Mouse (Mus musculus): ENCODE results near the gene Fhit. TPM values are rescaled to one million over a fixed set of nuclear protein-coding genes. Genes with fewer than 3 reads are reported as not detected.
A peak's percentile ranks its signal among the peaks of the same experiment; 100 is the strongest.

Gene Fhit
- polyA plus RNA-seq, 1 experiment from 2014 or later, result 7.6 TPM

- Histone ChIP-seq H3K36me3 (ENCODE audit: control insufficient read depth, insufficient read depth) (no peaks in the 10 kb centered on the region), H3K4me2 (ENCODE audit: low read length) (no peak overlapping the region), H3K9ac (replicated peaks; ENCODE audit: low read depth, low read length) (no peak overlapping the region), H3K27ac (ENCODE audit: low read length) (no peak overlapping the region), H3K4me3 (replicated peaks; ENCODE audit: low read length) (no peak overlapping the region), H3K4me1 (replicated peaks; ENCODE audit: control insufficient read depth, insufficient read depth, low read length) (peaks cover 3% of the 10 kb centered on the region), H3K9me3 (ENCODE audit: control insufficient read depth, low read length) (no peaks in the 10 kb centered on the region), H3K27me3 (replicated peaks; ENCODE audit: control insufficient read depth, insufficient read depth, low read length) (no peaks in the 10 kb centered on the region)
- 83% methylated on average over 7 of the region's 7 CpGs for WGBS
- ATAC-seq, result no peak
These were observed 1552.7 kb downstream of the Fhit start for GRCm38 (mm10) chr14:9609120-9609519.

GRCm38 (mm10) chr14:9606584-9607377 is 1555.1 kb downstream of the Fhit start:
- 45% methylated on average over 12 of the region's 12 CpGs for WGBS
- H3K4me2 ChIP-seq (ENCODE audit: low read length), result no peak overlapping the region

GRCm38 (mm10) chr14:9600271-9600670 is 1561.6 kb downstream of the Fhit start:
- H3K36me3 ChIP-seq (ENCODE audit: control insufficient read depth, insufficient read depth), result no peaks in the 10 kb centered on the region
- H3K27ac ChIP-seq (ENCODE audit: low read length), result no peak overlapping the region
- H3K27me3 ChIP-seq (replicated peaks; ENCODE audit: control insufficient read depth, insufficient read depth, low read length), result no peaks in the 10 kb centered on the region
- H3K9ac ChIP-seq (replicated peaks; ENCODE audit: low read depth, low read length), result no peak overlapping the region
- no peaks in the 10 kb centered on the region for H3K9me3 ChIP-seq (ENCODE audit: control insufficient read depth, low read length)
- no peak overlapping the region for H3K4me3 ChIP-seq (replicated peaks; ENCODE audit: low read length)
- ATAC-seq, result peak; percentile 65
- H3K4me2 ChIP-seq (ENCODE audit: low read length), result no peak overlapping the region
- no peaks in the 10 kb centered on the region for H3K4me1 ChIP-seq (replicated peaks; ENCODE audit: control insufficient read depth, insufficient read depth, low read length)

More at GRCm38 (mm10) chr14:9606584-9607377, 1555.1 kb downstream of the Fhit start:
- H3K9ac ChIP-seq (replicated peaks; ENCODE audit: low read depth, low read length), result no peak overlapping the region
- no peak overlapping the region for H3K27ac ChIP-seq (ENCODE audit: low read length)
- H3K4me3 ChIP-seq (replicated peaks; ENCODE audit: low read length), result no peak overlapping the region
- peaks cover 3% of the 10 kb centered on the region for H3K4me1 ChIP-seq (replicated peaks; ENCODE audit: control insufficient read depth, insufficient read depth, low read length)
- no peaks in the 10 kb centered on the region for H3K36me3 ChIP-seq (ENCODE audit: control insufficient read depth, insufficient read depth)
- peak; percentile 66 for ATAC-seq
- no peaks in the 10 kb centered on the region for H3K9me3 ChIP-seq (ENCODE audit: control insufficient read depth, low read length)
- no peaks in the 10 kb centered on the region for H3K27me3 ChIP-seq (replicated peaks; ENCODE audit: control insufficient read depth, insufficient read depth, low read length)

- H3K9ac ChIP-seq (replicated peaks; ENCODE audit: low read depth, low read length), result no peak overlapping the region
- no peaks in the 10 kb centered on the region for H3K9me3 ChIP-seq (ENCODE audit: control insufficient read depth, low read length)
These were observed 1564.3 kb downstream of the Fhit start for GRCm38 (mm10) chr14:9597460-9597977.

GRCm38 (mm10) chr14:9589121-9589520 is 1572.7 kb downstream of the Fhit start:
- Histone ChIP-seq H3K27ac (ENCODE audit: low read length) (no peak overlapping the region), H3K9ac (replicated peaks; ENCODE audit: low read depth, low read length) (no peak overlapping the region), H3K4me3 (replicated peaks; ENCODE audit: low read length) (no peak overlapping the region), H3K4me2 (ENCODE audit: low read length) (no peak overlapping the region), H3K9me3 (ENCODE audit: control insufficient read depth, low read length) (no peaks in the 10 kb centered on the region), H3K4me1 (replicated peaks; ENCODE audit: control insufficient read depth, insufficient read depth, low read length) (no peaks in the 10 kb centered on the region), H3K27me3 (replicated peaks; ENCODE audit: control insufficient read depth, insufficient read depth, low read length) (no peaks in the 10 kb centered on the region), H3K36me3 (ENCODE audit: control insufficient read depth, insufficient read depth) (no peaks in the 10 kb centered on the region)
- ATAC-seq, result no peak
- WGBS, result 89% methylated on average over 1 of the region's 1 CpGs

More at GRCm38 (mm10) chr14:9597460-9597977, 1564.3 kb downstream of the Fhit start:
- no peaks in the 10 kb centered on the region for H3K27me3 ChIP-seq (replicated peaks; ENCODE audit: control insufficient read depth, insufficient read depth, low read length)
- no peak overlapping the region for H3K4me3 ChIP-seq (replicated peaks; ENCODE audit: low read length)
- peak; percentile 54; the same call in 1 of the 2 replicates for ATAC-seq
- H3K27ac ChIP-seq (ENCODE audit: low read length), result no peak overlapping the region
- no peak overlapping the region for H3K4me2 ChIP-seq (ENCODE audit: low read length)
- no peaks in the 10 kb centered on the region for H3K4me1 ChIP-seq (replicated peaks; ENCODE audit: control insufficient read depth, insufficient read depth, low read length)
- 8% methylated on average over 5 of the region's 5 CpGs for WGBS
- no peaks in the 10 kb centered on the region for H3K36me3 ChIP-seq (ENCODE audit: control insufficient read depth, insufficient read depth)

GRCm38 (mm10) chr14:9587900-9588299 is 1573.9 kb downstream of the Fhit start:
- H3K4me3 ChIP-seq (replicated peaks; ENCODE audit: low read length), result no peak overlapping the region
- WGBS, result 57% methylated on average over 4 of the region's 4 CpGs
- no peak overlapping the region for H3K9ac ChIP-seq (replicated peaks; ENCODE audit: low read depth, low read length)
- H3K4me1 ChIP-seq (replicated peaks; ENCODE audit: control insufficient read depth, insufficient read depth, low read length), result no peaks in the 10 kb centered on the region
- ATAC-seq, result no peak
- no peak overlapping the region for H3K27ac ChIP-seq (ENCODE audit: low read length)
- H3K36me3 ChIP-seq (ENCODE audit: control insufficient read depth, insufficient read depth), result no peaks in the 10 kb centered on the region
- H3K27me3 ChIP-seq (replicated peaks; ENCODE audit: control insufficient read depth, insufficient read depth, low read length), result no peaks in the 10 kb centered on the region
- H3K4me2 ChIP-seq (ENCODE audit: low read length), result no peak overlapping the region
- H3K9me3 ChIP-seq (ENCODE audit: control insufficient read depth, low read length), result no peaks in the 10 kb centered on the region

GRCm38 (mm10) chr14:9583227-9584155 is 1578.3 kb downstream of the Fhit start:
- Histone ChIP-seq H3K4me1 (replicated peaks; ENCODE audit: control insufficient read depth, insufficient read depth, low read length) (no peaks in the 10 kb centered on the region), H3K4me2 (ENCODE audit: low read length) (no peak overlapping the region), H3K9ac (replicated peaks; ENCODE audit: low read depth, low read length) (no peak overlapping the region), H3K27me3 (replicated peaks; ENCODE audit: control insufficient read depth, insufficient read depth, low read length) (no peaks in the 10 kb centered on the region), H3K9me3 (ENCODE audit: control insufficient read depth, low read length) (no peaks in the 10 kb centered on the region), H3K4me3 (replicated peaks; ENCODE audit: low read length) (no peak overlapping the region), H3K36me3 (ENCODE audit: control insufficient read depth, insufficient read depth) (no peaks in the 10 kb centered on the region), H3K27ac (ENCODE audit: low read length) (no peak overlapping the region)
- 76% methylated on average over 8 of the region's 8 CpGs for WGBS
- ATAC-seq, result no peak

- H3K4me3 ChIP-seq (replicated peaks; ENCODE audit: low read length), result no peak overlapping the region
- H3K9ac ChIP-seq (replicated peaks; ENCODE audit: low read depth, low read length), result no peak overlapping the region
- no peak for ATAC-seq
- no peak overlapping the region for H3K27ac ChIP-seq (ENCODE audit: low read length)
- H3K36me3 ChIP-seq (ENCODE audit: control insufficient read depth, insufficient read depth), result no peaks in the 10 kb centered on the region
- H3K4me1 ChIP-seq (replicated peaks; ENCODE audit: control insufficient read depth, insufficient read depth, low read length), result peaks cover 11% of the 10 kb centered on the region
- H3K27me3 ChIP-seq (replicated peaks; ENCODE audit: control insufficient read depth, insufficient read depth, low read length), result no peaks in the 10 kb centered on the region
- no peaks in the 10 kb centered on the region for H3K9me3 ChIP-seq (ENCODE audit: control insufficient read depth, low read length)
- H3K4me2 ChIP-seq (ENCODE audit: low read length), result no peak overlapping the region
- WGBS, result 10% methylated on average over 5 of the region's 5 CpGs
These were observed 1605.5 kb downstream of the Fhit start for GRCm38 (mm10) chr14:9556333-9556732.

- H3K27ac ChIP-seq (ENCODE audit: low read length), result no peak overlapping the region
- WGBS, result 18% methylated on average over 6 of the region's 6 CpGs
- H3K4me1 ChIP-seq (replicated peaks; ENCODE audit: control insufficient read depth, insufficient read depth, low read length), result peaks cover 11% of the 10 kb centered on the region
- peak; percentile 15; the same call in 1 of the 2 replicates for ATAC-seq
- H3K9ac ChIP-seq (replicated peaks; ENCODE audit: low read depth, low read length), result no peak overlapping the region
- H3K27me3 ChIP-seq (replicated peaks; ENCODE audit: control insufficient read depth, insufficient read depth, low read length), result no peaks in the 10 kb centered on the region
- H3K4me3 ChIP-seq (replicated peaks; ENCODE audit: low read length), result no peak overlapping the region
- no peaks in the 10 kb centered on the region for H3K36me3 ChIP-seq (ENCODE audit: control insufficient read depth, insufficient read depth)
- H3K9me3 ChIP-seq (ENCODE audit: control insufficient read depth, low read length), result no peaks in the 10 kb centered on the region
- H3K4me2 ChIP-seq (ENCODE audit: low read length), result no peak overlapping the region
These were observed 1606.0 kb downstream of the Fhit start for GRCm38 (mm10) chr14:9555807-9556206.

All from forebrain, embryonic 16.5 days (tissue).